Mouse (Mus musculus): ENCODE measurements around the gene Adarb2. TPM values are rescaled to one million over a fixed set of nuclear protein-coding genes. Genes with fewer than 3 reads are reported as not detected.

The Adarb2 gene
- polyA plus RNA-seq, 1 experiment from 2014 or later, result 25.7 TPM

- 82% methylated on average over 14 of the region's 14 CpGs for WGBS
- ATAC-seq (ENCODE audit: low FRiP score, low read depth), result no peak
- H3K9ac ChIP-seq, result no peak overlapping the region
- peaks cover 8% of the 10 kb centered on the region; the same call in 1 of the 2 replicates for H3K4me1 ChIP-seq (replicated peaks)
- H3K27me3 ChIP-seq, result no peaks in the 10 kb centered on the region
- H3K27ac ChIP-seq (replicated peaks), result no peak overlapping the region
- H3K4me3 ChIP-seq, result no peak overlapping the region
- no peaks in the 10 kb centered on the region for H3K9me3 ChIP-seq
- H3K4me2 ChIP-seq, result peak overlapping the region; percentile 26; the same call in 1 of the 2 replicates
- no peaks in the 10 kb centered on the region for H3K36me3 ChIP-seq
Observed at GRCm38 (mm10) chr13:8784308-8785061, 581.8 kb downstream of the Adarb2 start.

GRCm38 (mm10) chr13:8785185-8785584 lies 582.5 kb downstream of the Adarb2 start:
- Histone ChIP-seq H3K36me3 (no peaks in the 10 kb centered on the region), H3K4me3 (no peak overlapping the region), H3K27me3 (no peaks in the 10 kb centered on the region), H3K27ac (replicated peaks) (no peak overlapping the region), H3K4me1 (replicated peaks) (peaks cover 8% of the 10 kb centered on the region; the same call in 1 of the 2 replicates), H3K4me2 (peak overlapping the region; percentile 26; the same call in 1 of the 2 replicates), H3K9ac (no peak overlapping the region), H3K9me3 (no peaks in the 10 kb centered on the region)
- WGBS, result 40% methylated on average over 9 of the region's 9 CpGs
- ATAC-seq (ENCODE audit: low FRiP score, low read depth), result peak; percentile 47; the same call in 1 of the 2 replicates

GRCm38 (mm10) chr13:8793217-8793616 lies 590.6 kb downstream of the Adarb2 start:
- H3K36me3 ChIP-seq, result no peaks in the 10 kb centered on the region
- H3K9me3 ChIP-seq, result no peaks in the 10 kb centered on the region
- no peak overlapping the region for H3K9ac ChIP-seq
- H3K27ac ChIP-seq (replicated peaks), result no peak overlapping the region
- no peaks in the 10 kb centered on the region for H3K4me1 ChIP-seq (replicated peaks)
- H3K4me3 ChIP-seq, result no peak overlapping the region
- 64% methylated on average over 8 of the region's 8 CpGs for WGBS
- H3K27me3 ChIP-seq, result no peaks in the 10 kb centered on the region
- no peak for ATAC-seq (ENCODE audit: low FRiP score, low read depth)
- H3K4me2 ChIP-seq, result no peak overlapping the region

GRCm38 (mm10) chr13:8800576-8800975 lies 597.9 kb downstream of the Adarb2 start:
- Histone ChIP-seq H3K27ac (replicated peaks) (no peak overlapping the region), H3K9me3 (no peaks in the 10 kb centered on the region), H3K4me3 (no peak overlapping the region), H3K9ac (no peak overlapping the region), H3K4me2 (no peak overlapping the region), H3K27me3 (no peaks in the 10 kb centered on the region), H3K4me1 (replicated peaks) (no peaks in the 10 kb centered on the region), H3K36me3 (peaks cover 11% of the 10 kb centered on the region; the same call in 1 of the 2 replicates)
- ATAC-seq (ENCODE audit: low FRiP score, low read depth), result no peak
- 81% methylated on average over 6 of the region's 6 CpGs for WGBS

- H3K4me2 ChIP-seq, result no peak overlapping the region
- no peaks in the 10 kb centered on the region for H3K4me1 ChIP-seq (replicated peaks)
- no peak overlapping the region for H3K4me3 ChIP-seq
- no peak overlapping the region for H3K9ac ChIP-seq
- ATAC-seq (ENCODE audit: low FRiP score, low read depth), result no peak
- H3K36me3 ChIP-seq, result peaks cover 15% of the 10 kb centered on the region; the same call in 1 of the 2 replicates
- WGBS, result 96% methylated on average over 2 of the region's 2 CpGs
- no peaks in the 10 kb centered on the region for H3K9me3 ChIP-seq
- H3K27ac ChIP-seq (replicated peaks), result no peak overlapping the region
- H3K27me3 ChIP-seq, result no peaks in the 10 kb centered on the region
Observed at GRCm38 (mm10) chr13:8805931-8806330, 603.3 kb downstream of the Adarb2 start.
